Mouse (Mus musculus): Measurements from ENCODE around the gene Zbtb22. TPM values are rescaled to one million over a fixed set of nuclear protein-coding genes. Genes with fewer than 3 reads are reported as not detected.

Gene Zbtb22
- total RNA-seq, 2 experiments from 2014 or later, result 18.9 to 21.9 TPM

DNA sequence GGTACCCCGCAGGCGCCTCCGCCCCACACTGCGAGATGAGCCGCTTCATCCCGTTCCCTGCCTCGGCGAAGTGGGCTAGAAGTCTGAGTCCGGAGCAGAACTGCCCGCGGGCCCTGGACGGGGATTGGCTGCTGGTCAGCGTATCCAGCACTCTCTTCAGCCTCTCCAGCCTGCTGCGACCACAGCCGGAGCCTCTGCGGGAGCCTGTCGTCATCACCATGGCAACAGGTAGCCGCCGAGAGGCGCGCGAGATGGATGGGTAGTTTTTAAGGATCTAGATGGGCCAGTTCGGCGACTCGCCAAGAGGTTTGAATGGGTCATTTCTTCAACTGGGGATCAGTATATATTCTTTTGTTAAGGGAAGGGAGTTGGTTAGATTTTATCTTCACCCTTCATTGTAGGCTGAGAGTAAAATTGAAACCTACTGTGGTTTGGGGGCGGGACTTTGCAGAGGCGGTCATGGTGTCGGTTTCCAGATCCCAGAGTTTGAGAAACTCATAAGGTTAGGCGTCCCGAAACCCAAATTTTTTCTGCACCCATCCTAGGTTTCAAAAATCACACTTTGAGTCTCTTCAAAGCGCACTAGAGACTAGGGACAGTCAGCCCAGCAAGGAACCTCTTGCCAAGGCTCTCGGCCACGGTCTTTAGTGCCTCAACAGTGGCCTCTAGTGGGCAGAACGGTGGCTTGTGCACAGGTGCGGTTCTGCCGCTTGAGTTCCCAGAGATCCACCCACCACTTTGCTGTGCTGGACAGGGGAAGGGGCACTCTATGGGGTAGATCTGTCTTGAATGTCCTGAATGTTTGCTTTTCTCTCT lies 4.8 kb downstream of the Zbtb22 start:
- peak; percentile 84 for DNase-seq

DNA sequence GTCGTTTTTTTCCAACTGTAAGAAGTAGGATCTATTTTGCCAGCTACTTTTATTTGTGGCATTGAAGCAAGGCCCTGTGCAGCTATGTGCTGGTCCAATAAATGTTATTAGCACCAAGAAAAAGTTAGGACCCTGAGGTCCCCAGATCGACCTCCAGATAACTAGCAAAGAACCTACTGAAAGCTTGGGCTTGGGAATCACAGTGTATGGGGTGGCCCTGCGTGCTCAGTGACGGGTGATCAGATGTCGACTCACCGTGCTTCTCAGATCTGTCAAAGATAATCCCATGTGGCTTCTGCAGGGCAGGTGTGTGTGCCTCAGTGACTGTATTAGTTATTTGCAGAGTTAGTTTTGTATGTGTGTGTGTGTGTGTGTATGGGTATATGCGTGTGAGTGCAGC lies 5.7 kb downstream of the Zbtb22 start:
- DNase-seq, result no peak

DNA sequence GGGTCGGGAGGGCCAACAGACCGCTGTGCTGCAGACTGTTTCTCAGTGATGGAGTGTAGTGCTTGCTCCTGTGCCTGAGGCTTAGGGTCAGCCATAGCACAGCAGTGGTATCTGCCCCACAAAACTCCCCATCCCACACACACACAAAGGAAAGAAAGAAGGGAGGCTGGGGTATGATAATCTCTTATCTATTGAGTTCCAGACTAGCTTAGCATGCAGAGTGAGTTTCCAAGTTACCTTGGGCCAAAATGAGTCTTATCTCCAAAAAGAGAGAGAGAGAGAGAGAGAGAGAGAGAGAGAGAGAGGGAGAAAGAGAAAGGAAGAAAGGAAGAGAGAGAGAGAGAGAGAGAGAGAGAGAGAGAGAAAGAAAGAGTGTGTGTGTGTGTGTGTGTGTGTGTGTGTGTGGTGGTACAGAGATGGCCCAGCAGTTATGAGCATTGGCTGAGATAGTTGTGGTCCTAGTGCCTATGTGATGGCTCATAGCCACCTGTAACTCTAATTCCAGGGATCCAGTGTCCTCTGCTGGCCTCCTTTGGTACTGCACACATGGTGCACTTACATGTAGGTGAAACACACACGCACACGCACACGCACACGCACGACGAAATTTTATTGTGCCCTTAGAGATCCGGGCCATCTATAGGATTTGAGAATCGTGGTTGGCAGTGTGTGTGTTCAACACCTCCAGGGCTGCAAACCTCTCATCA lies 9.0 kb downstream of the Zbtb22 start:
- DNase-seq, result peak; percentile 43

DNA sequence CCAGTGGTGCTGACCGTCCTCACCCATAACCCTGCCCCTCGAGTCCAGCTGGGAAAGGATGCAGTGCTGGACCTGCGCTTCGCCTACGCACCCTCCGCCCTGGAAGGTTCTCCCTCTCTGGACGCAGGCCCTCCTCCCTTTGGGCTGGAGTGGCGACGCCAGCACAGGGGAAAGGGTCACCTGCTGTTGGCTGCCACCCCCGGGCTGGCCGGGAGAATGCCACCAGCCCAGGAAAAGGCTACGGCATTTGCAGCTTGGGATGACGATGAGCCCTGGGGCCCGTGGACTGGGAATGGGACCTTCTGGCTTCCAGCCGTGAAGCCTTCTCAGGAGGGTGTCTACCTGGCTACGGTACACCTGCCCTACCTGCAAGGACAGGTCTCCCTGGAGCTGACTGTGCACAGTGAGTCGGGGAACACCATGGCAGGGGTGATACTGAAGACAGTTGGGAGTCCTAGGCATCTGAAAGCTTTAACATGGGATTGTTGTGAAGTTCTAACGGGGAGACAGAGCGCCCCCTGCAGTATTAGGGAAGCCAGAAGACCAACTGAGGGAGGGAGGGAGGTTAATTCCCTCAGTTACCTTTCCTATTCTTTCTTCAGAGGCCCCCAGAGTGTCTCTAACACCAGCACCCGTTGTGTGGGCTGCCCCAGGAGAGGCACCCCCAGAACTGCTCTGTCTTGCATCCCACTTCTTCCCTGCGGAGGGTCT lies 9.9 kb downstream of the Zbtb22 start:
- DNase-seq, result no peak

DNA sequence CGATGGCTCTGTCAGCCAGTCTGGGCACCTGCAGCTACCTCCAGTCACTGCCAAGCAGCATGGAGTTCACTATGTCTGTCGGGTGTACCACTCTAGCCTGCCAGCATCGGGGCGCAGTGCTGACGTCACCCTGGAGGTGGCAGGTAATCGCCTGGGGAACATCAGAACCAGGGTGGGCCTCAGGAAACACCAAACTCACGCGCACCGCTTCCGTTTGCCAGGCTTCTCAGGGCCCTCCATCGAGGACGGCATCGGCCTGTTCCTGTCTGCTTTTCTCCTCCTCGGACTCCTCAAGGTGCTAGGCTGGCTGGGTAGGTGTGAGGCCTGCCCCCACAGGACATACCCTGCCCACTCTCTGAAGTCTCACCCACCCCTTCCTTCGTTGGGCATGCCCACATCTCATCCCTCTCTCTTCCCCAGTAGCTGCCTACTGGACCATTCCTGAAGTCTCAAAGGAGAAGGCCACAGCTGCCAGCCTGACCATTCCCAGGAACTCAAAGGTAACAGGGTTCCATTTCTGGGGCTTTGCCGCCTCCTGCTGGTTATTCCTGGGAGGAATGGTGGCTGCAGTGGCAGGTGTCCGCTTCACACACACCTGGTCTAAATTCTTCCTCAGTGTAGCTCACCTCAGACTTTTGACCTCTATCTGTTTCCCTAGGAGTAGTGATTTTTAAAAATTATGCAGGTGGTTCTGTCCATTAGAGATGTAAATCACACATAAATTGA lies 10.7 kb downstream of the Zbtb22 start:
- no peak for DNase-seq

DNA sequence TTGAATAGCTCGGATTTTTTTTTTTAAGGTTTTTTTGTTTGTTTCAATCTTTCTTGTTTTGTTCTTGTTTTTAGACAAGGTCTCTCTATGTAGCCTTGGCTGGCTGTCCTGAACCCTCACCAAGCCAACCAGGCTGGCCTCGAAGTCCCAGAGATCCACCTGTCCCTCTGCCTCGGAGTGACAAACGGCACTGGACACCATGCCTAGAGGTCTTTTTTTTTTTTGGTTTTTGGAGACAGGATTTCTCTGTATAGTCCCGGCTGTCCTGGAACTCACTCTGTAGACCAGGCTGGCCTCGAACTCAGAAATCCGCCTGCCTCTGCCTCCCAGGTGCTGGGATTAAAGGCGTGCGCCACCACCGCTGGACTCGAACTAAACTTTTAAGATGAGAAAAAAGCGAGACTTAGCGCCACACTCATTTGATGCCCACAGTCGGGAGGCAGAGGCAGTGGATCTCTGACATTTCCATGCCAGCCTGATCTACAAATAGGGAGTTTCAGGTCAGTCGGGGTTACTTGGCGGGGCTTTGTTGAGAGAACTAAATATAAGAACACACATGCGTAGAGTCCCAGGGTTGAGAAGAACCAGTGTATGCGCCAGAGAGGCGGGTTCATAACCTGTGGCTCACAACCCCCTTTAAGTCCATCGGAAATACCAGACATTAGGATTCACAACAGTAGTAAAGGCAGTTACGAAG lies 12.7 kb downstream of the Zbtb22 start:
- no peak for DNase-seq

DNA sequence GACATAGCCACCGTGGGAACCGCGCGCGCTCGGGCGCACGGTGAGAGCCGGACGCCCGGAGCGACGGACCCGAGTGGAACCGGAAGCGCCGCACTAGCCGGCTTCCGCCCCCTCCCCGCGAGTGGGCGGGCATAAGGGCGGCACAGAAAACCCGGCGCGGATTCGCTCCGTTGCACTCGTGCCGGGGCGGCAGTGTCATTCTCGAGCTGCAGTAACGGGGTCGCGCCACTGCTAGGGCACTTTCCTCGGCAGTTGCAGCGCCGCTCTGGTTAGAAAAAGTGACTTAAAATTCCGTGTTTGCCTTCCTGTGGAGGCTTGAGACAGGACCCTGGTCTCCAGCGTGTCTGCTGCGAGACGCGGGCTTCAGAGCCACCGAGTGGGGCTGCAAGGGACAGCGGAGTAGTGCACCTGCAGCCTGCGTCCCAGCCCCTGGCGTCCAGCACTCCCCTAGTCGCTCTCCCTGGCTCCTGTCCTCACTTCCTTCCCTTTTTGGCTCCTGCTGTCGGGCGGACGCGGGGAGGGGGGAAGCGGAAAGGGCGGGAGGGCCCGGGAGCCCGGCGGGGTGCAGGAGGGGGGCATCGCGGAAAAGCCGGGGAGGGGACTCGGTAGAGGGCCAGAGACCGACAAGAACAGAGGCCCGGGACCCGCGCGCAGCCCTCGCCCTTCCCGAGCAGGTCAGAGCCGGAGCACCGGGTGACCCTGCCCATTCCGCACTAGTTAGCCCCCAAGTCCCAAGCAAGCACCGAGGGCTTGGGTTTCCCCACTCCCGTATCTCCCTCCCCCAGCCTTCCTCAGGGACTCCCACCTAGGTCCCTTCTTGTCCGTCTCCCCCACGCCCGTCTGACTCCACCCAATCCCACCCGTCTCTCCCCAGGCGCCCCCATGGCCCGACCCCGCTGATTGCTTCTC lies 13.9 kb downstream of the Zbtb22 start, which contains the start of gene Rgl2:
TSS of gene Rgl2 (plus strand) at position 173 of the 909 bp plus-strand sequence.
- peak; percentile 95 for DNase-seq

DNA sequence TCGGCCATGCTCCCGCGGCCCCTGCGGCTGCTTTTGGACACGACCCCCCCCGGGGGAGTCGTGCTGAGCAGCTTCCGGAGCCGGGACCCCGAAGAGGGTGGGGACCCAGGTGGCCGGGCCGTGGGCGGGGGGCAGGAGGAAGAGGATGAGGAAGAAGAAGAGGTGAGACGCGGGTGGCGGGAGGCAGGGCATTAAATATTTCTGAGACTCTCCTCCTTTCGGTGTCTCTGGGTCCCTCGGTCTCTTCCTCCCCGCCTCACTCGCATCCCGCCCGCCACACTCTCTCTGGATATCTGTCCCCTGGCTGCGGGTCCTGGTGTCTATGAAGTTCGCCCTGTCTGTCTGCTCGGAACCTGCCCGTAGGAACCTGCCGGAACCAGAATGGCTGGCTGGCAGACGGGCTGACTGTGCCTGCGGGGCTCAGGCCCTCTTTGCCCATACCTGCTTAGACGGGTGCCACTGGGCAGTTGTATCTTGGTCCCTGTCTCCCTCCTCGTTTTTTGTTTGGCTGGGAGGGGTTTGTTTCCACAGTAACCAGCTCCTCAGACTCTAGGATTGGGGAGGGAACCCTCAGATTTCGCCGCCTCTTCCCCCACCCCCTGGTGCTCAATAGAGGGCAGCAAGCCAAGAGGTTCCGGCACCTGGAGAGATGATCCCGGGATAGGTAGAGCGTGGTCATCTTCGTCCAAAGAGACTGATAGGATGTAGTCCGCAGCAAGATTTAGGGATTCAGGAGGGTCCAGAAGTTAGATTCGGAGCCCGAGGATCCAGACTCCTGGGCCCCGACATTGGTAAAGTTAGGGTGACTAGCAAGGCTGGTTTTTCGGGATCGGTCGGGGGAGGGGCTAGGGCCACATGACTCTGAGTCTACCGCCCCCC lies 14.8 kb downstream of the Zbtb22 start:
- no peak for DNase-seq

DNA sequence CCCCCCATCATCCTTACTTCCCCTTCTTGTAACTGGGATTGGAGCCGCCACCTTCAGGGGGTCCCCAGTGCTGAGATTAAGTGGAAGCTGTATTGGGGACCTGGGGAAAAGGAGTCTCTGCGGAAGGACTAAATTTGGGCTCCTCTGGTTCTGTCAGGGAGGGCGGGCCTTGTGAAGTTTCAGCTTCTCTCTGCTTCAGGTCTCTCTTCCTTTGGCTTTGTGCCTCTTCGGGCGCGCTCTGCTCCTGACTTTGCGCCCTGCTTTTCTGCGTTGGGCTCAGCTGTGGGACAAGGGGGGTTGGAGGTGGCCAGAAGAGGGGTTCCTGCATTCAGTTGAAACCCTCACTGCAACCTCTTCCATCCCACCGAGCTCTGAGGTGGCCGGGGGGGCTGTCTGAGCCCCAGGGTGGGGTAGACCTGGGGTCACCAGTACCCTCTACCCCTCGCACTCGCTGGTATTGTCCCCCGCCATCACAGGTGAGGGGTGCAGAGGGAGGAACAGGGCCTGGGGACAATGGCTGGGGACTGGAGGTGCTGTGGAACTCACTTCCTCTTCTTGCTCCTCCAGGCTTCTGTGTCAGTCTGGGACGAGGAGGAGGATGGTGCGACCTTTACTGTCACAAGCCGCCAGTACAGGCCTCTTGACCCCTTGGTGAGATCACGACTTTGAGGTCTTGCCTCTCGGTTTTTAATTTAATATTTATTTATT lies 15.6 kb downstream of the Zbtb22 start:
- no peak for DNase-seq

DNA sequence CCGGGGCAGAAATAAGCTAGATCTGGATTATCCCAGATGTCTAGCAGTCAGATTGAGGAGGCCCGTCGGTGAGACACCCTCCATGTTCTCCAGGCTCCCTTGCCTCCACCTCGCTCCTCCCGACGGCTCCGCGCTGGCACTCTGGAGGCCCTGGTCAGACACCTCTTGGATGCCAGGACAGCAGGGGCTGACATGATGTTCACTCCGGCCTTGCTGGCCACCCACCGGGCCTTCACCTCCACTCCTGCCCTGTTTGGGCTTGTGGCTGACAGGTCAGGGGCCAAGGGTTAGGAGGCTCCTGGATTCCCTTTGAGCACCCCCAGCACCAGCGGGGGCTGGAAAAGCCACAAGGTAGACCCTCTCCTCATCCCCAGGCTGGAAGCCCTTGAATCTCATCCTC lies 16.2 kb downstream of the Zbtb22 start:
- no peak for DNase-seq

DNA sequence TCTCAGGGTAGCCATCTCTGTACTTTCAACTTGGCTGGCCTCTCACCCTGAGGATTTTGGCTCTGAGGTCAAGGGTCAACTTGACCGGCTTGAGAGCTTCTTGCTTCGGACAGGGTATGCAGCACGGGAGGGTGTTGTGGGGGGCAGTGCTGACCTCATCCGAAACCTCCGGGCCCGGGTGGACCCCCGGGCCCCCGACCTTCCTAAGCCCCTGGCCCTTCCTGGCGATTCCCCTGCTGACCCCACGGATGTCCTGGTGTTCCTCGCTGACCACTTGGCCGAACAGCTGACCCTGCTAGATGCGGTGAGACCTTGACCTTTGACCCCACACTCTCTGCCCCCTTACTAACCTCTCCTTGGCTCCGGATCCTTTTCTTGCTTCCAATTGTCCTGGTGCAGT lies 16.7 kb downstream of the Zbtb22 start:
- DNase-seq, result no peak

DNA sequence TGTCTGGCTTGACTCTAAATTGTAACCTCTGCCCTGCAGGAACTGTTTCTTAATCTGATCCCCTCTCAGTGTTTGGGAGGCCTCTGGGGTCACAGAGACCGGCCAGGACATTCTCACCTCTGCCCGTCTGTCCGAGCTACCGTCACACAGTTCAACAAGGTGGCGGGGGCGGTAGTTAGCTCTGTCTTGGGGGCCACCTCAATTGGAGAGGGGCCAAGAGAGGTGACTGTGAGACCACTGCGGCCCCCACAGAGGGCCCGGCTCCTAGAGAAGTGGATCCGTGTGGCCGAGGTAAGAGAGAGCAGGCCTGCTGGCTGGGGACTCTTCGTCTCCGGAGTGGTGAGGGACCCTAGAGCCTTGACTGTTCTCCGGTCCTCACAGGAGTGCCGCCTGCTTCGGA lies 17.3 kb downstream of the Zbtb22 start:
- DNase-seq, result no peak

DNA sequence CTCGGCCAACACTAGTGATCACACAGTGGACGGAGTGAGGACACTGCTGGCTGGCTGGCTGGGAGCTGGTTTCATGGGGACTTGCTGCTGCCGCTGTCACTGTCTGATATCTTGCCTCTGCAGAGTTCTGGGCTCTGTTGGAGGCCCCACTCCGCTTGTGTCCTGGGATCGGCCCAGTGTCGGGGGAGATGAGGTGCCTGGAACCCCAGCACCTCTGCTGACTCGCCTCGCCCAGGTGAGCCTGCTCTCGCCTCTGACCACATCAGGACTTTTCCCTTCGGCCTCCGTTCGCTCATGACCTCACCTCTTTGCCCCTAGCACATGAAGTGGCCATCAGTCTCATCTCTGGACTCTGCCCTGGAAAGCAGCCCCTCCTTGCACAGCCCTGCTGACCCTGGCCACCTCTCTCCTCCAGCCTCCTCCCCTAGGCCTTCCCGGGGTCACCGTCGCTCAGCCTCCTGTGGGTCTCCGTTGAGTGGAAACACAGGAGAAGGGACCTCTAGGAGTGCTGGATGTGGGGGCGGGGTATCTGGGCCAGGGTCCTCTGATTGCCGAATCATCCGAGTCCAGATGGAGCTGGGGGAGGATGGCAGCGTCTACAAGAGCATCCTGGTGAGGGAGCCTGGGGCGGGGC lies 19.8 kb downstream of the Zbtb22 start:
- DNase-seq, result no peak

DNA sequence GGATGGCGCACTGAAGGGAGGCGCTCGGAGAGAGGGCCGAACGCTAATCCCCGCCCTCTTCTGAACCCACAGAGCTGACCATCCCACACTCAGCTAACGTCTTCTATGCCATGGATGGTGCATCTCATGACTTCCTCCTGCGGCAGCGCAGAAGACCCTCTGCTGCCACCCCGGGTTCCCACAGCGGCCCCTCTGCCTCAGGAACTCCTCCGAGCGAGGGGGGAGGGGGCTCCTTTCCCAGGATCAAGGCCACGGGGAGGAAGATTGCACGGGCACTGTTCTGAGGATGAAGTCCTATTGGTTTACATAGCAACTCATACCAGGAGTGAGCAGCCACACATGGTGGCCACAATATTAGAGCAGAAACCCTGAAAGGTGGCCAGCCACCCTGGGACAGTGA lies 21.3 kb downstream of the Zbtb22 start:
- no peak for DNase-seq

DNA sequence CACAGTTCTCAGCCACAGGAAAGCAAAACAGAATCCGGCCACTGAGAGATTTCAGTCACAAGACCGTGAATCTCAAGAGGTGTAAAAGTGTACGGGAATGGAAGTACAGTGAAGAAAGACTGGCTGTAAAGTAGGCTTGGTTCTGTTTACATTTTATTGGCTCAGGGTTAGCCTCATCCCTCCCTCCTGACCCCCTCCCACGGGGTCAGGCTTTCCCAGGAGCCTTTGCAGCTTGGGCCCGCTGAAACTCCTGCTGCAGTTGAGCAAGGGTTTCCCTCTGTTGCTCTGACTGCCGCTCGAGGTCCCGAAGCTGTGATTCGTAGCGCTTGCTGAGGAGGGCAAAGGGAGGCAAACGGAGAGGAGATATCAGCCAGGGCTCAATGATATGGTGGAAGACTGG lies 23.1 kb downstream of the Zbtb22 start:
- no peak for DNase-seq

DNA sequence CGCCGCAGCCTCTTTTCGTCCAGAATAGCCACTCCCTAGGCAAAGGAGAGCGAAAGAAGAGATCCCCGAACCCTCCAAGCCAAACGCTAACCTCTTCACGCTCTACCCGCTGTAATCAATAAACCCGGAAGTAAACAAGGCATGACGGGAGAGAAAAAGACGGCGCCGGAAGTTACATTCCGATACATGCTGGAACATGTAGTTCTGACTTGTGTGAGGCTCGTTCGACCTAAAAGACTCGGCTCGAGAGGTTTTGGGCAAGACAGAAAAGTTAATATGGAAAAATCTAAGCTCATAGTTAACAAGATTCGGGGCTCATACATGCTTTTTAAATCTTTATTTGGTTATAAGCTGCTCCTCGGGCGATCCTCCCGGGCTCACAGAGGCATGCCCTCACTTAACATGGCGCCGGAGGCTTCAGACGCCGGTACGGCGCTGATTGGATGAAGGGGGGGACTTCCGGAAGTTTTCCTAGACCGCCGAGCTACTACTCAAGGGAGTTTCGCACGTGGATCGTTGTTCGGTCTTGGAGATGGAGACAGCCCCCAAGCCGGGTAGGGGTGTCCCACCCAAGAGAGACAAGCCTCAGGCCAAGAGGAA lies 24.6 kb downstream of the Zbtb22 start, which contains the start of the genes Pfdn6 and Wdr46:
TSS of gene Pfdn6 (minus strand) at position 138 of the 600 bp plus-strand sequence.
TSS of gene Wdr46 (plus strand) at position 455 of the 600 bp plus-strand sequence.
- DNase-seq, result peak; percentile 92

DNA sequence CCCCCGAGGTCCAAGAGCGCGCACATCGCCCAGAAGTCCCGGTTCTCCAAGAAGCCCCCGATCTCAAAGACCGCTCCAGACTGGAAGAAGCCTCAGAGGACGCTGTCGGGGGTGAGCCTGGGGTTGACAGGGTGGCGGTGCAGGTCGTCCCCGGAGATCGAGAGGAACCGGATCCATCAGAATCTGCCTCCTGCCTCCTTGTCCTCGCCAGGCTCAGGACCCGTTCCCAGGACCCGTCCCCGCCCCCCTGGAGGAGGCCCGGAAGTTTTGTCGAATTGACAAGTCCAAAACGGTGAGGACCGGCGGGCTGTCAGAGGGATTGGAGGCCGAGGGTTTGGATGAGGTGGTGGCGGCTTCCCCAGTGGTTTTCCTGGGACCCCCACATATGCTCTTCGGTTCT lies 25.3 kb downstream of the Zbtb22 start:
- no peak for DNase-seq

DNA sequence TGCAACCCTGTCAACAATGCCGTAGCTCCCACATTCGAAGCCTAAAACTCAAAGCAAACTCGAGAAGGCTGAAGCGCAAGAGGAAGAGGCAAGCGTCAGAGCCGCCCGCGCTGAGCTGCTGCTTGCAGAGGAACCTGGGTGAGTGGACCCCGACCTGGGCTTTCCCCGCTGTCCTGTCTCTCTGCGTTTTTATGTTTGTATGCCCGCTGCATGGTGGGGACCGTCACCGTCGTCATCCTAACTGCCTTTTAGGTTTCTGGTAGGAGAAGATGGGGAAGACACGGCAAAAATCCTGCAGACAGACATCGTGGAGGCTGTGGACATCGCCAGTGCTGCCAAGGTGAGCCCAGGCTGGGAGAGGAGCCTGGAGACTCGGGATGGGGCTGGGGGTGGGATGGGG lies 25.7 kb downstream of the Zbtb22 start:
- DNase-seq, result no peak

Data from gastrocnemius, postnatal 10 days (tissue).